Mouse (Mus musculus) heart, embryonic 14.5 days (tissue): ENCODE data around the gene Nacc2. TPM values are rescaled to one million over a fixed set of nuclear protein-coding genes. Genes with fewer than 3 reads are reported as not detected.
A peak's percentile ranks its signal among the peaks of the same experiment; 100 is the strongest.

Source experiments
- ATAC-seq: fragments of 200-750 bp; cut with Nextera tagmentation; 2 replicates; pipeline ENCODE4 v1.8.0; 2017; ENCODE audit warnings: low read depth, moderate TSS enrichment; ENCODE audit not compliant: insufficient number of reproducible peaks, insufficient read depth, low FRiP score
- H3K27ac ChIP-seq, 2 experiments: fragments of 200-500 bp in 1 of 2; fragments of 300-500 bp in 1 of 2; sonication (generic) in 1 of 2; replicated peaks in 1 of 2; 2 replicates each; pipeline ENCODE4 v1.5.1; 2012 to 2014; ENCODE audit warnings: low read depth in 2 of 2, low read length in 2 of 2, control low read depth in 1 of 2, mild to moderate bottlenecking in 1 of 2, mixed read lengths in 1 of 2; ENCODE audit not compliant: control insufficient read depth in 1 of 2, insufficient read depth in 1 of 2
- H3K27me3 ChIP-seq: fragments of 300-500 bp; sonication (generic); 2 replicates; pipeline ENCODE4 v1.6.1; 2014; ENCODE audit warnings: mild to moderate bottlenecking, low read length, control low read depth; ENCODE audit not compliant: control insufficient read depth, insufficient read depth
- H3K36me3 ChIP-seq: fragments of 300-500 bp; sonication (generic); 2 replicates; pipeline ENCODE4 v1.6.1; 2014; ENCODE audit warnings: mild to moderate bottlenecking, control low read depth, low read length, mixed read lengths; ENCODE audit not compliant: control insufficient read depth, insufficient read depth
- H3K4me1 ChIP-seq, 2 experiments: fragments of 200-500 bp in 1 of 2; fragments of 300-500 bp in 1 of 2; sonication (generic) in 1 of 2; 2 replicates each; pipeline ENCODE4 v1.6.1; 2012 to 2014; ENCODE audit warnings: low read length in 2 of 2, control low read depth in 1 of 2, mixed read lengths in 1 of 2; ENCODE audit not compliant: control insufficient read depth in 2 of 2, insufficient read depth in 2 of 2
- H3K4me2 ChIP-seq: fragments of 300-500 bp; sonication (generic); 2 replicates; pipeline ENCODE4 v1.6.1; 2014; ENCODE audit warnings: mild to moderate bottlenecking, low read length
- H3K4me3 ChIP-seq, 2 experiments: fragments of 200-500 bp in 1 of 2; fragments of 300-500 bp in 1 of 2; sonication (generic) in 1 of 2; 2 replicates each; pipeline ENCODE4 v1.5.1; 2012 to 2014; ENCODE audit warnings: low read length in 2 of 2, mild to moderate bottlenecking in 2 of 2, control low read depth in 1 of 2, low read depth in 1 of 2, moderate library complexity in 1 of 2; ENCODE audit not compliant: control insufficient read depth in 1 of 2, insufficient read depth in 1 of 2
- H3K9ac ChIP-seq: fragments of 300-500 bp; sonication (generic); 2 replicates; pipeline ENCODE4 v1.6.1; 2014; ENCODE audit warnings: mild to moderate bottlenecking, low read length
- H3K9me3 ChIP-seq: fragments of 300-500 bp; sonication (generic); 2 replicates; pipeline ENCODE4 v1.6.1; 2016; ENCODE audit warnings: low read length, control low read depth; ENCODE audit not compliant: control insufficient read depth
- WGBS: fragments of 180-500 bp; shearing (Covaris S2); extraction: QIAGEN DNeasy Blood & Tissue Kit; methylation state at CpG from one replicate; pipeline ENCODE4 v1.1.7; 2014; 5-methylcytosine and 5-hydroxymethylcytosine counted together
- polyA plus RNA-seq: library from polyadenylated mRNA; unstranded; fragments of >200 nt; fragmentation: Nextera tagmentation; extraction: Ambion mirVana; gene quantifications from 2 replicates; pipeline ENCODE4 v1.2.1, GENCODE M21; 2014

Nacc2 gene
- polyA plus RNA-seq, 1 experiment from 2014 or later = 6.9 TPM

GRCm38 (mm10) chr2:26048816-26049215 lies 74.2 kb downstream of the Nacc2 start:
- H3K4me2 ChIP-seq = no peak overlapping the region
- ATAC-seq = no peak
- peaks cover 0 to 3% of the 10 kb centered on the region in 2 experiments; a peak in 2 of 4 replicates for H3K4me1 ChIP-seq
- WGBS = 47% methylated on average over 5 of the region's 5 CpGs
- H3K4me3 ChIP-seq = no peak overlapping the region
- no peak overlapping the region for H3K27ac ChIP-seq
- H3K27me3 ChIP-seq = peaks cover 5% of the 10 kb centered on the region
- no peaks in the 10 kb centered on the region for H3K9me3 ChIP-seq
- no peak overlapping the region for H3K9ac ChIP-seq
- no peaks in the 10 kb centered on the region for H3K36me3 ChIP-seq

DNA sequence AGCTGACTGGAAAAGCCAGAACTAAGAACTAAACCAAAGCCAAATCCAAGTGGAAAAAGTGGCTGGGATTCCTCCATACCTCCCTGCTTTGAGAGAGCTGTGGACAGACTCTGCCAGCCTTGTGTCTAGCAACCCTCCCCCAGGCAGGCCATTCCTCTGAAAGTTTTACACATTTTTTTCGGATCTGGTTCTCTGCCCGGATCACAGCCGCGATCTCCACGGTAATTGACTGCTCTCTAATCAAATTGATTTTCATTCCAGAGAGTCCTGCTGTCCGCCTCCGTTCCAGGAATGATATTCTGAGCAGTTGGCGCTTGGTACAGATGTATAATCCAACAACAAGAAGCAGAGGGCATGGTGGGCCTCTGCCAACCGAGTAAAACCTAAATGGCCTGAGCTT lies 78.8 kb downstream of the Nacc2 start:
- H3K9ac ChIP-seq = no peak overlapping the region
- no peak overlapping the region for H3K4me3 ChIP-seq
- 79% methylated on average over 9 of the region's 9 CpGs for whole genome bisulfite sequencing

DNA sequence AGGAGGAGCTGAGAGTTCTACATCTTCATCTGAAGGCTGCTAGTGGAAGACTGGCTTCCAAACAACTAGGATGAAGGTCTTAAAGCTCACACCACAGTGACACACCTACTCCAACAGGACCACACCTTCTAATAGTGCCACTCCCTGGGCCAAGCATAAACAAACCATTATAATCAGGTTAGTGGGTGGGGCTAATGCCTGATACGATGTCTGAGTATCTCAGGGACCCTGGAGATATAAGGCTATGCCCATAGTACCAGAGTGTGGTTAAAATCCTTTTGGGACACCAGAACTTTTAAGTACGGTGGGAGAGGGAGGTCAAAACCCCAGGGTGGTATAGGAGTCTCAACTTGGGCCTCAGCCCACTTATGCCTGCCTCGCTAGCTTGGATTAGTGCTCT lies 80.4 kb downstream of the Nacc2 start:
- Histone ChIP-seq H3K4me2 (no peak overlapping the region), H3K27me3 (peaks cover under 1% of the 10 kb centered on the region), H3K4me1 (peaks cover 10 to 12% of the 10 kb centered on the region in 2 experiments), H3K36me3 (no peaks in the 10 kb centered on the region), H3K9me3 (no peaks in the 10 kb centered on the region), H3K9ac (no peak overlapping the region), H3K27ac (no peak overlapping the region), H3K4me3 (no peak overlapping the region)
- WGBS = 84% methylated on average over 3 of the region's 3 CpGs
- ATAC-seq = no peak

More for the DNA sequence above, 78.8 kb downstream of the Nacc2 start:
- H3K4me1 ChIP-seq = peaks cover 8% of the 10 kb centered on the region in 2 experiments; a peak in 3 of 4 replicates
- H3K36me3 ChIP-seq = no peaks in the 10 kb centered on the region
- H3K4me2 ChIP-seq = no peak overlapping the region
- no peaks in the 10 kb centered on the region for H3K9me3 ChIP-seq
- no peak for ATAC-seq
- H3K27ac ChIP-seq = no peak overlapping the region
- peaks cover 5% of the 10 kb centered on the region for H3K27me3 ChIP-seq

- Histone ChIP-seq H3K4me3 (no peak overlapping the region), H3K4me2 (peak overlapping the region; percentile 9; the same call in 1 of the 2 replicates), H3K27ac (no peak overlapping the region), H3K36me3 (no peaks in the 10 kb centered on the region), H3K4me1 (peaks cover 20 to 21% of the 10 kb centered on the region in 2 experiments), H3K9ac (no peak overlapping the region), H3K27me3 (no peaks in the 10 kb centered on the region), H3K9me3 (no peaks in the 10 kb centered on the region)
- 42% methylated on average over 14 of the region's 14 CpGs for WGBS
- ATAC-seq = no peak
Measured at GRCm38 (mm10) chr2:26041163-26041810, 81.7 kb downstream of the Nacc2 start.

DNA sequence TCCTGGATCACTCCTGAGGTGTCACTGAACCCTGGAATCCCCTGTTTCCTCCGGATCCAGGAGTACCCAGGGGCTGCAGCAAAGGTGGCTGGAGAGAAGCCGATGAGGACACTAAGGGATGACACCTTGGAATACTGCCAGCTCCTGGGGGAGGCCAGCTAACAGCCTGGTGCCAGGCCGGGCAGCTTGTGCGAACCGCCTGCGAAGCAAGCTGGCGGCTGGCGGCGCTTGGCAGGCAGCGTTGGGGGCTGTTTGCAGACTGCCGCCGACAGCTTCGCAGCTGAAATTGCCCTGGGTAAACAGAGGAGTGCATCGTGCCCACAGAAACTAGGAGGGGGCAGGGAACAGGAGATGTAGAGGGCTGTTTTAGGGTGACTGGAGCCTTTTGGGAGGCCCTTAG lies 83.1 kb downstream of the Nacc2 start:
- H3K4me1 ChIP-seq = peaks cover 20 to 21% of the 10 kb centered on the region in 2 experiments
- no peak overlapping the region for H3K4me2 ChIP-seq
- no peaks in the 10 kb centered on the region for H3K27me3 ChIP-seq
- H3K9me3 ChIP-seq = no peaks in the 10 kb centered on the region
- no peak overlapping the region for H3K4me3 ChIP-seq
- H3K9ac ChIP-seq = no peak overlapping the region
- ATAC-seq = no peak
- no peaks in the 10 kb centered on the region for H3K36me3 ChIP-seq
- no peak overlapping the region for H3K27ac ChIP-seq
- 73% methylated on average over 14 of the region's 14 CpGs for WGBS

DNA sequence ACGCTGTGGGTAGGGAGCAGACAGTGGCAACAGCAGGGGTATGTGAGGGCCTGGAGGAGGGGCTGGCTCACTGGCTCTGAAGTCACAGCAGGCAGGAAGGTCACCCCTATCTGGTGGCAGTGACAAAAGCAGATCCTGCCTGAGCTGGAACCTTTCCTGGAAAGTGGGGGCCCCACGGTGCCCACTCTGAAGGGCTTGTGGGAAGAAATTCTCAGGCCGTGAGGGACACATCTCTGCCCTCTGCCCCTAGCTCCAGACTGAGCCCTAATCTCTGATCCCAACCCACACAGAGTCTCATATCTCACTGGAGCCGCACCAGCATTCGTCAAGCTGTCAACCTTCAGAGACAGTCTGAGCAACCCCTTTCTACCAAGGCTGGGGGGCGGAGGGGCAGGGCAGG lies 85.6 kb downstream of the Nacc2 start:
- Histone ChIP-seq H3K27ac (peak overlapping the region; percentile 35 to 77; a peak in 3 of 4 replicates), H3K36me3 (no peaks in the 10 kb centered on the region), H3K4me3 (no peak overlapping the region), H3K27me3 (no peaks in the 10 kb centered on the region), H3K4me2 (peak overlapping the region; percentile 31), H3K4me1 (peaks cover 20 to 21% of the 10 kb centered on the region in 2 experiments), H3K9me3 (no peaks in the 10 kb centered on the region), H3K9ac (peak overlapping the region; percentile 1; the same call in 1 of the 2 replicates)
- ATAC-seq = peak; percentile 62
- WGBS = 4% methylated on average over 6 of the region's 6 CpGs

- WGBS = 85% methylated on average over 15 of the region's 15 CpGs
- no peak overlapping the region for H3K4me3 ChIP-seq
Measured at GRCm38 (mm10) chr2:26034344-26035050, 88.5 kb downstream of the Nacc2 start.

More at GRCm38 (mm10) chr2:26034344-26035050, 88.5 kb downstream of the Nacc2 start:
- Histone ChIP-seq H3K27me3 (no peaks in the 10 kb centered on the region), H3K9me3 (no peaks in the 10 kb centered on the region), H3K4me1 (peaks cover 12 to 13% of the 10 kb centered on the region in 2 experiments), H3K36me3 (no peaks in the 10 kb centered on the region), H3K4me2 (no peak overlapping the region), H3K27ac (no peak overlapping the region), H3K9ac (no peak overlapping the region)
- ATAC-seq = no peak
